Mouse (Mus musculus): Measurements from ENCODE around the gene Unc50. TPM values are rescaled to one million over a fixed set of nuclear protein-coding genes. Genes with fewer than 3 reads are reported as not detected.

The Unc50 gene
- total RNA-seq (2012; rRNA removed) (56.4 and 62.3 TPM in 2 replicates), polyA plus RNA-seq (2012; ENCODE audit: insufficient read depth in 1 of 2, insufficient read length in 2 of 2, low read depth in 1 of 2, low replicate concordance in 2 of 2, missing spikeins in 1 of 2) (100 to 1,000 TPM in 1 of 2 experiments, 10 to 100 TPM in 1; 61.8 to 609 TPM)

- Histone ChIP-seq H3K9ac (ENCODE audit: control insufficient read depth, low read depth, low read length, poor library complexity, severe bottlenecking) (peak within 1 kb of the TSS; percentile 86), H3K4me3 (ENCODE audit: control insufficient read depth in 1 of 2, insufficient read depth in 1 of 2, low read depth in 2 of 2, low read length in 2 of 2) (peak within 1 kb of the TSS; percentile 92 to 93), H3K27me3 (ENCODE audit: control insufficient read depth in 1 of 2, insufficient read depth in 2 of 2, low read length in 2 of 2) (no peaks in the 10 kb centered on the region), H3K27ac (ENCODE audit: control insufficient read depth, low read depth, low read length) (peak within 1 kb of the TSS; percentile 94), H3K36me3 (ENCODE audit: control insufficient read depth in 1 of 2, insufficient read depth in 2 of 2, low read length in 2 of 2) (peaks cover 6 to 40% of the 10 kb centered on the region in 2 experiments), H3K79me2 (ENCODE audit: control insufficient read depth, insufficient read depth, low read length, poor library complexity) (peaks cover 46% of the 10 kb centered on the region), H3K4me1 (ENCODE audit: control insufficient read depth in 1 of 2, insufficient read depth in 2 of 2, low read length in 2 of 2) (peaks cover 14 to 35% of the 10 kb centered on the region in 2 experiments), H3K9me3 (replicated peaks; ENCODE audit: insufficient read depth, low read length) (no peaks in the 10 kb centered on the region)
- peak; percentile 97 for DNase-seq (ENCODE audit: low read depth, low spot score)
- no peak; the same call in 1 of the 2 replicates for TF ChIP-seq GABPA (IDR thresholded peaks at IDR 0.05; ENCODE audit: low read depth, low read length)
- TF ChIP-seq ZMIZ1 (IDR thresholded peaks at IDR 0.05; ENCODE audit: low read depth, low read length) = no peak
- peak; percentile 71 for TF ChIP-seq TBP (IDR thresholded peaks at IDR 0.05; ENCODE audit: low read depth, low read length)
- TF ChIP-seq NELFE (IDR thresholded peaks at IDR 0.05; ENCODE audit: low read depth, low read length) = peak; percentile 74
- TF ChIP-seq MAX (IDR thresholded peaks at IDR 0.05; ENCODE audit: low read length) = peak; percentile 45; the same call in 1 of the 2 replicates
- TF ChIP-seq ZC3H11A (IDR thresholded peaks at IDR 0.05; ENCODE audit: low read depth, low read length) = no peak
- TF ChIP-seq POLR2AphosphoS5 (IDR thresholded peaks at IDR 0.05; ENCODE audit: borderline replicate concordance, low read depth, low read length) = 0 out of 2 replicates have a peak, but pooled peaks have one; percentile 24
- peak; percentile 51; the same call in 1 of the 2 replicates for TF ChIP-seq MYC (IDR thresholded peaks at IDR 0.05; ENCODE audit: low read depth, low read length)
- no peak for TF ChIP-seq MAZ (IDR thresholded peaks at IDR 0.05; ENCODE audit: low read depth, low read length)
- TF ChIP-seq MXI1 (IDR thresholded peaks at IDR 0.05; ENCODE audit: low read depth, low read length) = peak; percentile 88
- no peak for TF ChIP-seq ZNF384 (IDR thresholded peaks at IDR 0.05; ENCODE audit: low read depth, low read length)
- TF ChIP-seq TAL1 (IDR thresholded peaks at IDR 0.05; ENCODE audit: low read length) = no peak
- no peak for TF ChIP-seq EP300 (IDR thresholded peaks at IDR 0.05; ENCODE audit: low read depth in 1 of 2, low read length in 2 of 2)
- TF ChIP-seq GATA1 (IDR thresholded peaks at IDR 0.05; ENCODE audit: low read depth, low read length) = no peak
- peak; percentile 75 for TF ChIP-seq POLR2AphosphoS2 (IDR thresholded peaks at IDR 0.05; ENCODE audit: low read length)
- TF ChIP-seq ZKSCAN1 (IDR thresholded peaks at IDR 0.05; ENCODE audit: low read depth, low read length) = no peak
- TF ChIP-seq UBTF (IDR thresholded peaks at IDR 0.05; ENCODE audit: borderline replicate concordance, insufficient read depth, low read depth, low read length) = no peak; the same call in 1 of the 2 replicates
- TF ChIP-seq RAD21 (IDR thresholded peaks at IDR 0.05; ENCODE audit: low read depth, low read length) = no peak
- TF ChIP-seq BHLHE40 (IDR thresholded peaks at IDR 0.05; ENCODE audit: borderline replicate concordance, low read depth, low read length) = no peak
- peak; percentile 34; the same call in 1 of the 2 replicates for TF ChIP-seq ETS1 (IDR thresholded peaks at IDR 0.05; ENCODE audit: low read depth, low read length)
- no peak for TF ChIP-seq RCOR1 (IDR thresholded peaks at IDR 0.05; ENCODE audit: low read depth, low read length)
- no peak for TF ChIP-seq MAFK (IDR thresholded peaks at IDR 0.05; ENCODE audit: borderline replicate concordance, low read depth, low read length)
- TF ChIP-seq CHD2 (IDR thresholded peaks at IDR 0.05; ENCODE audit: low read length) = no peak
- peak; percentile 94 for TF ChIP-seq KAT2A (conservative IDR thresholded peaks at IDR 0.05; ENCODE audit: low read depth, low read length)
- no peak for TF ChIP-seq MYB (IDR thresholded peaks at IDR 0.05; ENCODE audit: low read depth, low read length)
- peak; percentile 77 to 85 for TF ChIP-seq POLR2A (IDR thresholded peaks at IDR 0.05; ENCODE audit: control insufficient read depth in 1 of 2, insufficient read depth in 1 of 2, low read depth in 1 of 2, low read length in 2 of 2, poor library complexity in 1 of 2)
- TF ChIP-seq JUND (IDR thresholded peaks at IDR 0.05; ENCODE audit: low read depth, low read length) = no peak
- TF ChIP-seq NRF1 (IDR thresholded peaks at IDR 0.05; ENCODE audit: insufficient read depth, low read depth, low read length, poor library complexity, severe bottlenecking) = peak; percentile 88
- TF ChIP-seq CHD1 (IDR thresholded peaks at IDR 0.05; ENCODE audit: low read depth, low read length) = no peak
- peak; percentile 99 for TF ChIP-seq ELF1 (IDR thresholded peaks at IDR 0.05; ENCODE audit: low read depth, low read length)
- TF ChIP-seq TCF12 (IDR thresholded peaks at IDR 0.05; ENCODE audit: low read depth, low read length) = peak; percentile 43; the same call in 1 of the 2 replicates
- TF ChIP-seq MEF2A (IDR thresholded peaks at IDR 0.05; ENCODE audit: extremely low read depth, insufficient replicate concordance, low read depth, low read length, poor library complexity, severe bottlenecking) = no peak
- no peak for TF ChIP-seq E2F4 (IDR thresholded peaks at IDR 0.05; ENCODE audit: borderline replicate concordance, low read depth, low read length)
- no peak for TF ChIP-seq USF1 (IDR thresholded peaks at IDR 0.05; ENCODE audit: low read depth, low read length)
- no peak for TF ChIP-seq SMC3 (IDR thresholded peaks at IDR 0.05; ENCODE audit: low read depth, low read length)
Measured at GRCm38 (mm10) chr1:37429366-37430296, at the start of gene Unc50, which contains the start of gene Coa5. Unc50 (plus strand) TSS chr1:37430139. Coa5 (minus strand) TSS chr1:37430103.

Measured in MEL (cell line).